Mouse (Mus musculus) left cerebral cortex, postnatal 10 days (tissue): ENCODE data around the gene Eprs. TPM values are rescaled to one million over a fixed set of nuclear protein-coding genes. Genes with fewer than 3 reads are reported as not detected.

Source experiments
- microRNA-seq: library from miRNA; unstranded; fragments of <30 nt; microRNA quantifications from one replicate; pipeline ENCODE4 v1.2.0, GENCODE M21; 2022
- total RNA-seq, 2 experiments: library from RNA; stranded (reverse); gene quantifications; 2 replicates each; pipeline ENCODE4 v1.2.3; 2021

Eprs gene
- total RNA-seq, 2 experiments from 2014 or later, result 92.5 to 98.2 TPM

Small RNA genes lying within 50 kb of the gene (microRNA-seq; reads per million reads assigned to microRNA genes)
- gene Mir194-1, result not detected
- gene Mir215, result not detected

Other genes with a start within 250 kb of the Eprs start
- gene Rab3gap2, start 158.9 kb upstream of the Eprs start, total RNA-seq, result 10 to 100 TPM; 61.3 to 63.3 TPM
- 10 to 100 TPM; 29.6 to 30.2 TPM for gene Iars2, start 33.6 kb upstream of the Eprs start, total RNA-seq
- 10 to 100 TPM; 69.4 to 73.7 TPM for gene Bpnt1, start 30.9 kb upstream of the Eprs start, total RNA-seq
- 10 to 100 TPM; 13.5 to 16.0 TPM for gene Slc30a10, start 91.8 kb downstream of the Eprs start, total RNA-seq